Mouse (Mus musculus) monocyte, adult 2 months (primary cell): Measurements from ENCODE around the gene Ano1.

ENCODE experiments used
- DNase-seq, 2 experiments: peaks; one replicate each; pipeline ENCODE4 v3.0.0; 2022; ENCODE audit warnings: low spot score in 2 of 2, low read depth in 1 of 2

Ano1 gene

GRCm38 (mm10) chr7:144640817-144641216 is 111.0 kb downstream of the Ano1 start:
- no peak for DNase-seq

- DNase-seq = no peak
Measured at GRCm38 (mm10) chr7:144636000-144636399, 115.8 kb downstream of the Ano1 start.

GRCm38 (mm10) chr7:144634875-144635274 is 116.9 kb downstream of the Ano1 start:
- no peak for DNase-seq

GRCm38 (mm10) chr7:144634450-144634849 is 117.3 kb downstream of the Ano1 start:
- no peak for DNase-seq

GRCm38 (mm10) chr7:144632321-144632720 is 119.5 kb downstream of the Ano1 start:
- DNase-seq = no peak

- no peak for DNase-seq
Measured at GRCm38 (mm10) chr7:144630622-144631021, 121.2 kb downstream of the Ano1 start.

- no peak for DNase-seq
Measured at GRCm38 (mm10) chr7:144628334-144628915, 123.3 kb downstream of the Ano1 start.

- DNase-seq = no peak
Measured at GRCm38 (mm10) chr7:144627606-144628333, 124.0 kb downstream of the Ano1 start.

GRCm38 (mm10) chr7:144626042-144626441 is 125.7 kb downstream of the Ano1 start:
- no peak for DNase-seq

- no peak for DNase-seq
Measured at GRCm38 (mm10) chr7:144620721-144621681, 130.8 kb downstream of the Ano1 start.

- DNase-seq = no peak
Measured at GRCm38 (mm10) chr7:144620315-144620714, 131.5 kb downstream of the Ano1 start.

GRCm38 (mm10) chr7:144615343-144615742 is 136.4 kb downstream of the Ano1 start:
- no peak for DNase-seq

GRCm38 (mm10) chr7:144612829-144613228 is 138.9 kb downstream of the Ano1 start:
- DNase-seq = no peak

- no peak for DNase-seq
Measured at GRCm38 (mm10) chr7:144612351-144612750, 139.4 kb downstream of the Ano1 start.

GRCm38 (mm10) chr7:144611595-144611994 is 140.2 kb downstream of the Ano1 start:
- DNase-seq = no peak

GRCm38 (mm10) chr7:144609568-144609967 is 142.2 kb downstream of the Ano1 start:
- no peak for DNase-seq

- no peak for DNase-seq
Measured at GRCm38 (mm10) chr7:144607862-144608261, 143.9 kb downstream of the Ano1 start.

GRCm38 (mm10) chr7:144604735-144605134 is 147.0 kb downstream of the Ano1 start:
- no peak for DNase-seq

GRCm38 (mm10) chr7:144604291-144604690 is 147.5 kb downstream of the Ano1 start:
- no peak for DNase-seq

GRCm38 (mm10) chr7:144600333-144600900 is 151.4 kb downstream of the Ano1 start:
- DNase-seq = no peak

- DNase-seq = no peak
Measured at GRCm38 (mm10) chr7:144589508-144589907, 162.3 kb downstream of the Ano1 start.
